Mouse (Mus musculus) cerebellum, adult 18-20 months (tissue): ENCODE results near the gene Pdx1.

Source experiments
- DNase-seq, 2 experiments: peaks; one replicate each; pipeline ENCODE4 v3.0.0; 2021

The Pdx1 gene

DNA sequence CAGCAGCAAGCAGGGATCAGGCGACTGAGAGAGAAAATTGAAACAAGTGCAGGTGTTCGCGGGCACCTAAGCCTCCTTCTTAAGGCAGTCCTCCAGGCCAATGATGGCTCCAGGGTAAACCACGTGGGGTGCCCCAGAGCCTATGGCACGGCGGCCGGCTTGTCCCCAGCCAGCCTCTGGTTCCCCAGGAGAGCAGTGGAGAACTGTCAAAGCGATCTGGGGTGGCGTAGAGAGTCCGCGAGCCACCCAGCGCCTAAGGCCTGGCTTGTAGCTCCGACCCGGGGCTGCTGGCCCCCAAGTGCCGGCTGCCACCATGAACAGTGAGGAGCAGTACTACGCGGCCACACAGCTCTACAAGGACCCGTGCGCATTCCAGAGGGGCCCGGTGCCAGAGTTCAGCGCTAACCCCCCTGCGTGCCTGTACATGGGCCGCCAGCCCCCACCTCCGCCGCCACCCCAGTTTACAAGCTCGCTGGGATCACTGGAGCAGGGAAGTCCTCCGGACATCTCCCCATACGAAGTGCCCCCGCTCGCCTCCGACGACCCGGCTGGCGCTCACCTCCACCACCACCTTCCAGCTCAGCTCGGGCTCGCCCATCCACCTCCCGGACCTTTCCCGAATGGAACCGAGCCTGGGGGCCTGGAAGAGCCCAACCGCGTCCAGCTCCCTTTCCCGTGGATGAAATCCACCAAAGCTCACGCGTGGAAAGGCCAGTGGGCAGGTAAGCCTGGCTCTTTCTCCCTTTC, at the start of gene Pdx1:
Pdx1 (plus strand) TSS at position 34 of the 747 bp plus-strand sequence.
- DNase-seq: no peak

DNA sequence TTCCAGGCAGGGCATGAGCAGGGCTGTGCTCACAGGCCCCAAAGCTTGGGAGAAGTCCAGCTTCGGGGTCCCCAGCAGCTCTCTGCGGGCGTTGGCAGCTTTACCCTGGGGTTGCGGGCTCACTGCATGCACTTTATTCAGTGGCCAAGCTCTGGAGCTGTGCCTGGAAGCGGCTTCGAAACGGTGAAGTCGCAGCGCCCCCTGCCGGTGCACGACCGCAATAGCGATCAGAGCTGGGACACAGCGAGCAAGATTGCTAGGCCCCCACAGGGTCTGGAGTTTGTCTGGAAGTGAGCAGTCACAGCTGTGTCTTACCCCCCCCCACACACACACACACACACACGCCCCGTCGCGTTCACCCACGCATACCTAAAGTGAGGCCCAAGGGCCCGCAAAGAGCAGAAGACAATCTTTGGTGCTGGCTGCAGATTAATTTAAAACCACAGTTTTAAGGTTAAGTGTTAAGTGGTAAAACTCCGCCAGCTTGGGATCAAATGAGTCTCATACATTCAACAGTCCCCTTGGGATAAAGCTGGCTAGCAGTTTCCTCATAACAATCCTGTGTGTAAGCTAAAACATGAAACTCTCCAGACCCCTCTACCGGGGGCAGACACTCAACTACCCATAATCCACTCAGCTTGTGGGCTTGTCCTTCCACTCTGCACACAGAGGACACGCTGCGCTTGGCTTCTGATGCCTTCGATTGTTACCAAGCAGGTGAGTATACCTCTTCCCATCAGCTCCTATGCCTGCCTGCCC, 42.2 kb upstream of the Pdx1 start:
- DNase-seq: peak; percentile 77 to 91

DNA sequence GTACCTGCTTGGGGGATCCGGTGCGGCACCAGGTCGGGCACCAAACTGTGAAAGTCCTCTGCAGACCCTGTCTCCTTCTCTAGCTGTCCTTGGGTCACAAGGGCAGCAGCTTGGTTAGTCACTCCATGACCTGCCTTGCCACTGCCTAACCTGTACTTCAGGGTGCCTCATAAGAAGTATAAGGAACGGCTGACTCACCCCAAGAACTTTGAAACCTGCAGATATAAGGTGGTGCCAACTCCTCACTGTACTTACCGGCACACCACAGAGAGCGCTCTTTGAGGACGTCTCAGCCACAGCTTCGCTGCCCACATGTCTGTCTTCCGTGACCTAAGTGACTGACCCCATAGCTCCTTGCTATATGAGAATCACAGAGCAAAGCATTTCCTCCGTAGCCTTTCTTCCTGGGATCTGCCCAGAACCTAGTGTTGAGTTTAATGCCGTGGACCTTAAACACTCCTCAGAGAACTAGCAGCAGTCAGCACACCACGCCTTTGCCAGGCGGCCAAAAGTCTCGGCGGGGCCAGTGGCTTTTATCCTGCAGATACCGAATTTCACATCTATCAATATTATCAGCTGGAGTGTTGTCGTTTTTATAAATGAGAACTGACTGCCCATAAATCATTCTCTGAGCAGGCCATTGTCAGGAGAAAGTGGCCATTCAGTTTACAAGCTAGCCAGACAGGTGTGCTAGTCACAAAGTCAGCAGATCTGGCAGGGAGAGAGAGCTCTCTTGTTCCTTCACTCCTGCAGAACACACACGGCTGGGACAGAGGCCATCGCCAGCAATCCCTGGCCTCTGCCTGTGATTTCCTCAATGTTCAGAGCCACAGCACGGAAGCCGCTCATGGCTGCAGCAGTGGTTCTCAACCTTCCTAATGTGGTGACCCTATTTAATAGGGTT, 34.1 kb upstream of the Pdx1 start:
- DNase-seq: no peak

DNA sequence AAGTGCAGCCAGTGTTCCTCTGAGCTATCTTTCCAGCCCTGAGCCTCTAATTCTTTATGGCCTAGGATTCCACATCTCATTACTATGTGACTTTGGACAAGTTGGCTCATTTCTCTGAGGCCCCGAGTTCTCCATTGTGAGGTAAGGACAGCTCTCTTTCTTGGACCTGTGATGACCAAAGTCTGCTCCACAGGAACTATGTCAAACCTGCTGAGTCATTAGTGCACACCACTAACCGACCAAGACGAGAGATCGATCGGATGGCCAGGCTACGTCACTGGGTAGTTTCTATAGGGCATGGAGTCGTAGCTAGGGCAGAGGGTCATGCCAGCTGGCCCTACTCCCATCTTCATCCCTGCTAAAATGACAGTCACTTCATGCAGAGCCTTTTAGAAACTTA, 25.9 kb upstream of the Pdx1 start:
- DNase-seq: no peak

DNA sequence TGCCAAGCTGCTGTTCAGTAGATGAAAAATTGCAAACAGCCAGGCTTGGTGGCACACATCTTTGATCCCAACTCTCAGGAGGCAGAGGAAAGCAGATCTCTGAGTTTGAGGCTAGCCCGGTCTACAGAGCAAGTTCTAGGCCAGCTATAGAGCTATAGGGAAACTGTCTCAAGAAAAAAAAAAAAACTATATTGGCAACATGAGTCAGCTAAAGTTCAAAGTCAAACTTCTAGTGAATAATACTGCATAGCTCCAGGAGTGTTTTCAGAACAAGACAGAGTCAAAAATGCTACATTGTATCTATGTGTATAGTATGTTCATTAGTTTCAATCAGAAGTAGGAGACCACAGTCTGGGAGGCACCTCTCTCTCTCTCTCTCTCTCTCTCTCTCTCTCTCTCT, 9.6 kb upstream of the Pdx1 start:
- DNase-seq: no peak

DNA sequence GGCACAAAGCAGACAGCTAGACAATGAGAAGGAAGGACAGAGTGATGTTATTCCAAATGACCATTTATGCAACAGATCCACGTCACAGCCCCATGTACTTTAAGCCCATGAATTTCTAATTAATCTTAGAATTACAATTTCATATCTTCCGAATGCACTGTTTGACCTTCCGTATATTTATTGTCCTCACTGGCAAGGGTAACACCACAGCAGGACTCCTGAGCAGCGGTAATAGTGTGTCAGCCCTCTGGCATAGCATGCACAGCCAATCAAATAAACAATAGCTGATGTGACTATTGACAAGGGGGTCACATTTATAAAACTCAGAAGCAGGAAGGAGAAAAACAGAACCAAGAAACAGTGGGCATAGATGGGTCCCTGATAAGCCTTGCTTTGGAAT, 9.0 kb upstream of the Pdx1 start:
- DNase-seq: no peak

DNA sequence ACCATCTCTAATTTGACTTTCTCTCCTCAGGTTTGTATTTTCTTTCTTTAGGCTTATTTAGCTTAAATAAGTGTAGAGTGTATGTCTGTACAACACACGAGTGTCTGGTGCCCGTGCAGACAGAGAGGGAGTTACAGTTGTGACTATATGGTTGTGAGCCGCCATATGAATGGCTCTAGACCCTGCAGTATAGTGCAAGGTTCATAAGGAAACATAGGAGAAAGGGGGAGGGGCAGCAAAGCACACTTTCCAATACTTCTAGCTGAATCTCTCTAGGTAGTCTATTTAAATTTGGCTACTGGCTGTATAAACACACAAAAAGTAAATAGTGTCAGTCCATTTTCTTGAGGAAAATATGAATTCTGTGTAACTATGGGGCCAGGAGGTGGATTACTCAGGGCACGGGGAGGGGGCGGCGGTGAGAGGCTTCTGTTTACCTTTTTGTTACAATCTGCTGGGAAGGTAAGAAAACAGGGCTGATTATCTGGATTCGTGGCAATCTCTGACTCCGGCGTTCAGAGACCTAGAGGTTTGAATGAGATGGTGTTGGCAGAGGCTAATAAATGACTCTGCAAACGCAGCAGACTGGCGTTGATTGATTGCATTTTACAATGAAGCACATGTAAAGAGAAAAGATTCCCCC, 7.7 kb upstream of the Pdx1 start:
- DNase-seq: no peak

DNA sequence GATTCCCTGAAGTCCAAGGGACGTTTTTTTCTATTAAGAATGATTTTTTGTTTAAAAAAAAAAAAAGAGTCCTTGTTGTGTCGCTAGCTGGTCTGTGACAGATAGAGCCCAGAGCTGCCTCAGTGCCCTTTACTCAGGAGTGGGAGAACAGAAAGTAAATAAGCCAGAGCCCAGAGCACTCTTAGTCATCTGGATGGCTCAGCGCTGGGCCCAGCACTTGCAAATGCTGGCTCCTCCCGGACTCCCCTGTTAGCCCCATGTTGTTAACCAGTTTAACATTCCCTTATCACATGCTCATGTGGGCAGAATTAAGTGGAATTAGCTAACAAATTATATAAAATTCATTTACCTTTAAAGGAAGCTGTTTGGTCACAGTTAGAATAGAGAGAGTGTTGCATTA, 5.8 kb upstream of the Pdx1 start:
- no peak for DNase-seq

DNA sequence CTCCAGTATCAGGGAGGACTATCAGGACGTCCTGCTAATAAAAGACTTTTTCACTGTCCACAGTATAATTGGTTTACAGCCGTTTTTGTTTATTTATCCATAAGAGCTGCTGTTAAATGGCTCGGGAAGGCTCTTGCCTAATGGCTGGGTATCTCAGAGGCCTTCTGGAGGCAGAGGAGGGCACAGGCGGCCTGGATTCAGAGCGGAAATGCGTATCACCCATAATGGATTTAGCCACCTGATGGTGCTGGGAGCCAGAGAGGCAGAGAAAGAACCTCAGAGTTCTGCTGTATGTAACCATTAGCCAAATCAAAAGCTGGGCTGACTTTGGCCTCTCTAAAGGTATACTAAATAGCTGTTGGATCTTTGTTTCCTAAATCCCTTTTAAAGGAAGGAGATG, 2.3 kb upstream of the Pdx1 start:
- no peak for DNase-seq

DNA sequence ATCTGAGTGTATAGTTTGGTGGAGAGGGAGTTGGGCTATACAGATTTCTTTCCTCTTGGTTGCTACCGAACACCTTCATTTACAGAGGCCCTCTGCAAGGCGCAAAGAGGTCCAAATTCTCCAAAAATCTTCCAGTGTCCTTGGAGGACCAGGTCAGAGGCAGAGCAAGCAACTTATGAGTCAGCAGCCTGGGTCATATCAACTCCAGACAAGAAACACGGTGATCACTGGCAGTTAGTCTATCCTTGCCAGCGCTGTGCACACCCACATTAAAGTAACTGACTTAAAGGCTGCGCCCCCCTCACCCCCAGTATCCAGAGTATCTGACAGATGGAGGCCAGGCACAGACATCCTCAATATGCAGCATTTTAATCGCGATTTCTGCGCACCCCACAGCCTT, 1.0 kb upstream of the Pdx1 start:
- no peak for DNase-seq

DNA sequence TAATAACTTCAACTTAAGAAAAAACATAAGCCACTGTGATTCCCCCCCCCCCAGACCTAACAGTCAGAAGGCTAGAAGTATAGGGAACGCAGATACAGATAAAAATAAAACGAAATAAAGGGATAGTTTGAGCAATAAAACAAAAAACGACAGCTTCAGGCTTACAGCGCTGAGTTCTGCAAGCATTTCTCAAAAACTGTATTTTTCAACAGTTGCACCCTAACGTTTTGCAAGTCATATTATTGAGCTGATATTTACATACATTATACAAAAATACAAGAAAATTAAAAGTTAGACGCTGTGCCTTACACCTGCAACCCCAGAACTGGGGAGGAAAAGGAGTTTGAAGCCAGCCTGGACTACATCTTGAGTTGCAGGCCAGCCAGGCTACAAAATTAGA, 388 bp upstream of the Pdx1 start:
- no peak for DNase-seq

DNA sequence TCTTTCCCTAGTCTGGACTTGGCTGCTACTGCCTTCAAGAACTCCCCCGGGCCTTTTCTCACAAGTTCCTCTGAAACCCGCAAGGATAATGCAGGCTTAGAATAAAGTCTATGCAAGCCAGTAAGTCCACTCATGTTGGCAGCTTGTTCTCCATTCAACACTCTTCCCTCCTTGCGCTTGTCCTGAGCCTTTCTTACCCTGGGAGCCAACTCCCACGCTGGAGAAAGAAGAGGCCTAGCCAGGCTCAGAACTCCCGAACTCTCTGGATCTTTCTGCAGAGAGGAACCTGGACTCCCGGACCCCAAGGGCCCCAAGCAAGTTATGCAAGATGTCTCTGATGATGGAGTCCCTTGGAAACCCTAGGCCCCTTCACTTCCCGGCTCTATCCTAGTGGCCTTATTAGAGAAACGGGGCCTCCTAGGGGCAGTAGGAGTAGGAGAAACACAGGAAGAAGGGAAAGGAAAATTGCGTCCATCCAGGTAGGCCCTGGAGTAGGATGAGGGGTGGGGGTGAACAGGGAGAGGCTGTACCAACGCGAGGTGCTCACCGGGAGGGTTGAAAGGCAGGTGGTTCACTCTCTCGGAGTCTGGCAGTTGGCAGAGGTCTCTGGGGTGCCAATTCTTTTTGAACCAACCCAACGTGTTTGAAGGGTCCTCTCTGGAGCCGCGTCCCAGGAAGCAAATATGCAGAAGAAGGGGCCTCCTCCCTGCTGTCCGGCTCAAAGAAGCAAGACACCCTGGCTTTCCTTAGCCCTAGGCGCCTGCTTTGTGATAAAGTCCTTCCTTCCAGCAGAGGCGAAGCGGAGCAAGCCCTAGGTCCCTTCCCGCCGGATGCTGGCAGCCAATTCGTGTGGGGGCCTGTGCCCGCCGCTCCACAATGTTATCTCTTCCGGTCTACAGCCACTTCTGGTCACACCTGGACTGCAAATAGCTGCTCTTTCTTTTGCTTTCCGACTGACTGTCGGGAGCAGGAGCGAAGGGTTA, 1.2 kb downstream of the Pdx1 start:
- DNase-seq: no peak

DNA sequence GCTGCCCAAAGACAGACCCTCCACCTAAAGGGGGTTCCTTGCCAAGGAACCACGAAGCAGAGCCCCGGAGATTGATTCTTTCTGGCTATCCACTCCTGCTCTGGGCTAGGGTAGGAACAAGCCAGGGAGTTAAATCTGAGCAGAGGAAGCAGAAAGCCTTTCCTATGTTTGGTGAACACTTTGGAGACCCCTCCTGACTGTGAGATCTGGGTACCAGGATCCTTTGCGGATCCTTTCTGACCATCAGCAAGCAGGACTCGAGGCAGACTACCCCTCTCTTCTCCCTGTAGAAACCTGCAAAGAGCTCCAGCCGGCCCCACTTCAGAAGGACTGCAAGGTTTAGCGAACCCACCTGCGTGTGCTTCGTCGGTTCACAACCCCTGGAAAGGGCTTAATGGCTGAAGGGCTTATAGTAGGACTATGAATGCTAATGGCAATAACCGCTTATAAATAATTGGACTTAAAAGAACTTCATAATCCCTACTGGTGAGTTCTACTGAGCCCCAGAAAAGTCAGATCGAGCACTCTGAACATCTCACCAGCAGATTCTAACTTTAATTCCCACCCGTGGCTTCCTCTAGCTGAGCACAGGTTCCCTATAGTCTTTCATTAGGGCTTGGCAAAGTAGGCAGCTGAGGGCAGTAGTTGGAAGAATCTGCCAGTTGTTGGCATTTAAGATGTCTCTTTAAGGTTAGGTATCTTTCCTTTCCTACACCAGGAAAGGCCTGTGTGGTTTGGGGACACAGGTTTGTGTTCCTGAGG, 2.5 kb downstream of the Pdx1 start:
- DNase-seq: no peak

DNA sequence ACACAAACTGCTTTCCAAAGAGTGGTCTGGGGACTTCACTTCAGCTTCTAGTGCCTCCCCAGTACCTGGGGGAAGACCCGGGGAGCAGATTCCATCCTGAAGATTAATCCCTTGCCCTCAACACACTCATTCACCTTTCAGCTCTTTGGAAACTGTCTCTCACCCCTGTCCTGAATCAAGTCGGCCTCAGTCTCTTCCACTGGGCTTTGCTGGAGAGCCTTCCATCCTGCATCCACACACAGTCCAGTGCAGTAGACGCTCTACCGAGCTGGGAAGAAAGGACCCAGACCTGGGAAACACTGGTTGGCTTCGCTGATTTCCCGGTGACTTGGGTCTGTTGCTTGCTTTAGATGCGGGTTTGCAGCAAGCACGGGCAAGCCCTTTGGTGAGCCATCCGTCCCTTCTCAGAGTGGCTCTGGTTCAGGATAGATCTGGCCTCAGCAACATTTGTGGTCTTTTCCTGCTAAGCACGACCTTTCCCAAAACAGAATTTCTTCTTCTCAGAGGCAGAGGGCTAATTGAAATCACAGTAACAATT, 3.1 kb downstream of the Pdx1 start:
- DNase-seq: no peak

DNA sequence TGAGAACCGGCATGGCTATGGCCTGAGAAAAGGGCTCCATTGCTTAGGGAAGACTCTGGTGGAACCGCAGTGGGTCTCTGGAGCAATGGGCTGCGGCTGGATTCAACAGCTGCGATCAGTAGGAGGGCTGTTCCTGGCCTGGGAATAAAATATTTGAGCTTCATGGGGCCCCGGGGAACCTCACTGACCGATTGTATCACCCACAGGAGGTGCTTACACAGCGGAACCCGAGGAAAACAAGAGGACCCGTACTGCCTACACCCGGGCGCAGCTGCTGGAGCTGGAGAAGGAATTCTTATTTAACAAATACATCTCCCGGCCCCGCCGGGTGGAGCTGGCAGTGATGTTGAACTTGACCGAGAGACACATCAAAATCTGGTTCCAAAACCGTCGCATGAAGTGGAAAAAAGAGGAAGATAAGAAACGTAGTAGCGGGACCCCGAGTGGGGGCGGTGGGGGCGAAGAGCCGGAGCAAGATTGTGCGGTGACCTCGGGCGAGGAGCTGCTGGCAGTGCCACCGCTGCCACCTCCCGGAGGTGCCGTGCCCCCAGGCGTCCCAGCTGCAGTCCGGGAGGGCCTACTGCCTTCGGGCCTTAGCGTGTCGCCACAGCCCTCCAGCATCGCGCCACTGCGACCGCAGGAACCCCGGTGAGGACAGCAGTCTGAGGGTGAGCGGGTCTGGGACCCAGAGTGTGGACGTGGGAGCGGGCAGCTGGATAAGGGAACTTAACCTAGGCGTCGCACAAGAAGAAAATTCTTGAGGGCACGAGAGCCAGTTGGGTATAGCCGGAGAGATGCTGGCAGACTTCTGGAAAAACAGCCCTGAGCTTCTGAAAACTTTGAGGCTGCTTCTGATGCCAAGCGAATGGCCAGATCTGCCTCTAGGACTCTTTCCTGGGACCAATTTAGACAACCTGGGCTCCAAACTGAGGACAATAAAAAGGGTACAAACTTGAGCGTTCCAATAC, 4.7 kb downstream of the Pdx1 start:
- no peak for DNase-seq

DNA sequence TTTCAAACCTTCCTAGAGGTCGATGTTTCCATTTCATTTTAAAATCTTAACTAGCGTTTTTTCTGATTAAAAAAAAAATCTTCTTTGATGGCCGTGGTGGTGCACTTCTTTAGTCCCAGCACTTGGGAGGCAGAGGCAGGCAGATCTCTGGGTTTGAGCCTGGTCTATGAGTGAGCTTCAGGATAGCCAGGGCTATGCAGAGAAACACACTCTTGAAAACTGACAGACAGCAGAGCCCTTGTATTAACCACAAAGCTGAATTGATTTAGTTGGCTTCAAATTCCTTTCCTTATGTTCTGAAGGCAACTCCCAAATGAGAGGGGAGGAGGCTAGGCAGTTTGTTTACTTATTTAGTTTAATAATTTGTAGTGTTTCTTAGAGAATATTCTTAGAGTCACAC, 6.0 kb downstream of the Pdx1 start:
- no peak for DNase-seq

DNA sequence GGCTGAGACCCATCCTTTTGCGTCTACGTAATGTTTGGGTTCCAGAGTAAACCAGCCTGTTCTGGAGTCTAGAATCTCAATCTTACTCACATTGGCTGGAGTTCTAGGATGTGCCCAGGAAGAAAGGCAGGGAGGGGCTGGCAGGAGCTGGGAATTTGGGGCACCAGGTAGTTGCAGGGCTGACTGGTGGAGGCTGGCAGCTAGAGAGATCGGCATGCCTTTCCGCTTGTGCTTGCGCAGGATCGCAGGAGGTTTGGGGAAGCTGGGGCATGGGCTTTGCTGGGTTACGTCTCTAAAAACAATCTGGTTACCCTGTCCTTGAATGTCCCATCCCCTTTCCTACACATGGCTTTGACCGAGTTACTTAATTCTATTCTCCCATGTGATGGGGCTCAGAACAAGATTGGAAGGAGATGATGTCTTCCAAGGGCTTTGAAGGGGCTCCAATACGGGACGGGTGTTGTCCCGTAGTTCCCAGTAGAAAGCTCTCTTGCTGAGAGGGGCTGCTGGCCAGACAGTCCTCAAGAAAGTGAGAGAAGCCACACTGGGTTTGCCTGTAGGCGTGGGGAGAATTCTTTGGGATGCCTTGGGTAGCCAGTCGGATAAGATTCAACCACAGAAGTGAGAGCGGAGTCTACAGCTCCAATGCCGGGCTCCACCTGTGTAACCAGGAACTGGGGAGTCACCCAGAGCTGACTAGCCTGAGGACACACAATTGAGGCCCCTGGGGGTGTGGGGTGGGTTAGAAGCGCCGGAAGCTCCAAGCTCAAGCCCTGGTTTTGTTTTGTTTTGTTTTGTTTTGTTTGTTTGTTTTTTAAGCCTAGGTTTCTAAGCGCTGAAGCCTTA, 7.2 kb downstream of the Pdx1 start:
- no peak for DNase-seq

DNA sequence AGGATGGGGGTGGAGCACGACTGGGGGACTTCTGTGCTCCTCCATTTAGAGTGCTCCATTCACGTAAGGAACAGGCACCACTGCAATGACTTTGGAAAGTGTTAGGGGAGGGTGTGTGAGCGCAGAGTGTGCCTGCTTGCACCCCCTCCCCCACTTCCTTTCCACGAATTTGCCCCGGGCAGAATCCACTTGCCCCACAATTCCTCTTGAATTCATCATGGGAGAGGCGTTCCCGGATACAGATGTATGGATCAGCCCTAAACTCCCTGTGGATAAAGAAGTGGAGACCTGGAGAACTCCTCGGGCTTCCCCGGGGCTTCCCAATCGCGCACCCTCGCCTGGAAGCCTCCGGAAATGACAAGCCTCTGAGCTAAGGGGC, 7.8 kb downstream of the Pdx1 start:
- DNase-seq: no peak

DNA sequence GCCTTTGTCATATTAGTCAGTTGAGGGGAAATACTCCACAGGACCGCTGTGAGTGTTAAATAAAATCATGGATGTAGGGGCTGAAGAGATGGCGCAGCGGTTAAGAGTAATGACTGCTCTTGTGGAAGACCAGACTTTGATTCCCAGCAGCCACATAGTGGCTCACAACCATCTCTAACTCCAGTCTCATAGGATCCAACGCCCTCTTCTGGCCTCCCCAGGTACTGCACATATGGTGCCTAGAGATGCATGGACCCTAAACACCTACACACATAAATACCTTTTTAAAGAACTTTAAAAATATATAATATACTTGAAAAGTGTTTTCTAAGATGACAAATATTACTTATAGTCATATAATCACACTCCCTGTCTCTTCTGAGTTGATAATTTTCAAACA, 14.6 kb downstream of the Pdx1 start:
- DNase-seq: no peak
